Mouse (Mus musculus) midbrain, postnatal 0 days (tissue): ENCODE results near the gene Creb1. TPM values are rescaled to one million over a fixed set of nuclear protein-coding genes. Genes with fewer than 3 reads are reported as not detected.

ENCODE experiments used
- ATAC-seq: fragments of 200-750 bp; cut with Nextera tagmentation; 2 replicates; pipeline ENCODE4 v1.8.0; 2017; ENCODE audit warnings: moderate number of reproducible peaks, mild to moderate bottlenecking, moderate TSS enrichment, moderate library complexity; ENCODE audit not compliant: low FRiP score
- DNase-seq: peaks from one replicate; pipeline ENCODE4 v3.0.0-alpha.2; 2015; ENCODE audit warnings: low spot score
- H3K27ac ChIP-seq: fragments of 300-500 bp; sonication (generic); 2 replicates; pipeline ENCODE4 v1.5.1; 2014; ENCODE audit warnings: low read depth, mild to moderate bottlenecking, low read length, mixed read lengths
- H3K27me3 ChIP-seq: fragments of 300-500 bp; sonication (generic); 2 replicates; pipeline ENCODE4 v1.6.1; 2014; ENCODE audit warnings: low read length, control low read depth, mixed read lengths; ENCODE audit not compliant: insufficient read depth
- H3K36me3 ChIP-seq: fragments of 300-500 bp; sonication (generic); 2 replicates; pipeline ENCODE4 v1.6.1; 2014; ENCODE audit warnings: low read length, control low read depth, mixed read lengths; ENCODE audit not compliant: insufficient read depth
- H3K4me1 ChIP-seq: fragments of 300-500 bp; sonication (generic); 2 replicates; pipeline ENCODE4 v1.6.1; 2014; ENCODE audit warnings: mild to moderate bottlenecking, control low read depth, antibody characterized with exemption, low read length, mixed read lengths; ENCODE audit not compliant: insufficient read depth
- H3K4me2 ChIP-seq: fragments of 300-500 bp; sonication (generic); 2 replicates; pipeline ENCODE4 v1.6.1; 2014; ENCODE audit warnings: low read depth, mild to moderate bottlenecking, low read length, mixed read lengths; ENCODE audit not compliant: poor library complexity, severe bottlenecking
- H3K4me3 ChIP-seq: fragments of 300-500 bp; sonication (generic); 2 replicates; pipeline ENCODE4 v1.5.1; 2014; ENCODE audit warnings: low read depth, mild to moderate bottlenecking, low read length, moderate library complexity
- H3K9ac ChIP-seq: fragments of 300-500 bp; sonication (generic); replicated peaks from 2 replicates; pipeline ENCODE4 v1.6.1; 2014; ENCODE audit warnings: mild to moderate bottlenecking, low read length, moderate library complexity, mixed read lengths; ENCODE audit not compliant: poor library complexity, severe bottlenecking
- H3K9me3 ChIP-seq: fragments of 300-500 bp; sonication (generic); 2 replicates; pipeline ENCODE4 v1.6.1; 2016; ENCODE audit warnings: low read length, control low read depth
- CTCF ChIP-seq: IDR thresholded peaks from 2 replicates; pipeline ENCODE4 v1.5.1; 2016; ENCODE audit warnings: antibody characterized with exemption, mild to moderate bottlenecking
- WGBS: fragments of 180-500 bp; shearing (Covaris S2); extraction: QIAGEN DNeasy Blood & Tissue Kit; methylation state at CpG from one replicate; pipeline ENCODE4 v1.1.7; 2014; 5-methylcytosine and 5-hydroxymethylcytosine counted together
- polyA plus RNA-seq: library from polyadenylated mRNA; unstranded; fragments of >200 nt; fragmentation: Nextera tagmentation; extraction: Ambion mirVana; gene quantifications from 2 replicates; pipeline ENCODE4 v1.2.1, GENCODE M21; 2015
- total RNA-seq: library from RNA; depleted of rRNA; stranded (reverse); fragments of >200 nt; gene quantifications from 2 replicates; pipeline ENCODE4 v1.2.3, GENCODE M21; 2014

Creb1 gene
- total and polyA plus RNA-seq, 2 experiments from 2014 or later: 11.8 to 45.1 TPM

- Histone ChIP-seq H3K27me3 (no peaks in the 10 kb centered on the region), H3K4me1 (no peaks in the 10 kb centered on the region), H3K9me3 (no peaks in the 10 kb centered on the region), H3K4me3 (no peak overlapping the region), H3K36me3 (no peaks in the 10 kb centered on the region), H3K27ac (no peak overlapping the region), H3K9ac (no peak overlapping the region), H3K4me2 (no peak overlapping the region)
- 19% methylated on average over 1 of the region's 1 CpGs for WGBS
- no peak for TF ChIP-seq CTCF
- ATAC-seq (no peak), DNase-seq (no peak)
These were observed 22.8 kb upstream of the Creb1 start for GRCm38 (mm10) chr1:64509678-64510077.

- no peak for ATAC-seq
- no peaks in the 10 kb centered on the region for H3K27me3 ChIP-seq
- no peak overlapping the region for H3K9ac ChIP-seq
- no peaks in the 10 kb centered on the region for H3K36me3 ChIP-seq
- no peak for TF ChIP-seq CTCF
- H3K4me2 ChIP-seq: no peak overlapping the region
- H3K4me3 ChIP-seq: no peak overlapping the region
- H3K9me3 ChIP-seq: no peaks in the 10 kb centered on the region
- no peaks in the 10 kb centered on the region for H3K4me1 ChIP-seq
- 90% methylated on average over 7 of the region's 7 CpGs for WGBS
- no peak for DNase-seq
- H3K27ac ChIP-seq: no peak overlapping the region
These were observed 18.3 kb upstream of the Creb1 start for GRCm38 (mm10) chr1:64514184-64514583.

GRCm38 (mm10) chr1:64516593-64516992, 15.9 kb upstream of the Creb1 start:
- H3K36me3 ChIP-seq: no peaks in the 10 kb centered on the region
- no peak for TF ChIP-seq CTCF
- no peaks in the 10 kb centered on the region for H3K9me3 ChIP-seq
- WGBS: 83% methylated on average over 3 of the region's 3 CpGs
- no peak overlapping the region for H3K4me3 ChIP-seq
- no peak overlapping the region for H3K27ac ChIP-seq
- no peak overlapping the region for H3K4me2 ChIP-seq
- no peak for ATAC-seq
- no peaks in the 10 kb centered on the region for H3K4me1 ChIP-seq
- no peak for DNase-seq
- H3K9ac ChIP-seq: no peak overlapping the region
- H3K27me3 ChIP-seq: no peaks in the 10 kb centered on the region

- DNase-seq (no peak), ATAC-seq (no peak)
- no peaks in the 10 kb centered on the region for H3K9me3 ChIP-seq
- H3K27ac ChIP-seq: no peak overlapping the region
- H3K4me3 ChIP-seq: no peak overlapping the region
- no peaks in the 10 kb centered on the region for H3K27me3 ChIP-seq
- H3K9ac ChIP-seq: no peak overlapping the region
- no peak for TF ChIP-seq CTCF
- 77% methylated on average over 3 of the region's 3 CpGs for WGBS
- no peak overlapping the region for H3K4me2 ChIP-seq
- H3K4me1 ChIP-seq: no peaks in the 10 kb centered on the region
- H3K36me3 ChIP-seq: no peaks in the 10 kb centered on the region
These were observed 14.0 kb upstream of the Creb1 start for GRCm38 (mm10) chr1:64518480-64518879.

GRCm38 (mm10) chr1:64519345-64519744, 13.1 kb upstream of the Creb1 start:
- no peaks in the 10 kb centered on the region for H3K27me3 ChIP-seq
- DNase-seq: no peak
- H3K27ac ChIP-seq: no peak overlapping the region
- ATAC-seq: no peak
- H3K9me3 ChIP-seq: no peaks in the 10 kb centered on the region
- 78% methylated on average over 1 of the region's 1 CpGs for WGBS
- H3K4me1 ChIP-seq: no peaks in the 10 kb centered on the region
- H3K36me3 ChIP-seq: no peaks in the 10 kb centered on the region
- H3K4me3 ChIP-seq: no peak overlapping the region
- TF ChIP-seq CTCF: no peak
- H3K4me2 ChIP-seq: no peak overlapping the region
- H3K9ac ChIP-seq: no peak overlapping the region

- no peak for TF ChIP-seq CTCF
- DNase-seq (no peak), ATAC-seq (no peak)
- H3K4me1 ChIP-seq: no peaks in the 10 kb centered on the region
- H3K27me3 ChIP-seq: no peaks in the 10 kb centered on the region
- no peaks in the 10 kb centered on the region for H3K36me3 ChIP-seq
- no peak overlapping the region for H3K4me3 ChIP-seq
- no peak overlapping the region for H3K4me2 ChIP-seq
- no peaks in the 10 kb centered on the region for H3K9me3 ChIP-seq
- no peak overlapping the region for H3K27ac ChIP-seq
- no peak overlapping the region for H3K9ac ChIP-seq
- 57% methylated on average over 1 of the region's 1 CpGs for WGBS
These were observed 12.5 kb upstream of the Creb1 start for GRCm38 (mm10) chr1:64519901-64520300.

- WGBS: 67% methylated on average over 3 of the region's 3 CpGs
These were observed 10.7 kb upstream of the Creb1 start for GRCm38 (mm10) chr1:64521734-64522133.

More at GRCm38 (mm10) chr1:64521734-64522133, 10.7 kb upstream of the Creb1 start:
- H3K9ac ChIP-seq: no peak overlapping the region
- no peak for TF ChIP-seq CTCF
- H3K4me2 ChIP-seq: no peak overlapping the region
- no peaks in the 10 kb centered on the region for H3K36me3 ChIP-seq
- no peak for ATAC-seq
- H3K27me3 ChIP-seq: no peaks in the 10 kb centered on the region
- H3K4me1 ChIP-seq: no peaks in the 10 kb centered on the region
- no peak overlapping the region for H3K27ac ChIP-seq
- no peak for DNase-seq
- no peak overlapping the region for H3K4me3 ChIP-seq
- H3K9me3 ChIP-seq: no peaks in the 10 kb centered on the region
